Mouse (Mus musculus) liver, postnatal 0 days (tissue): Measurements from ENCODE around the gene Acot13.

Experiments
- CTCF ChIP-seq: sonication (generic); IDR thresholded peaks from 2 replicates; pipeline ENCODE4 v1.5.1; 2016; ENCODE audit warnings: antibody characterized with exemption, low read depth
- EP300 ChIP-seq: IDR thresholded peaks from 2 replicates; pipeline ENCODE4 v1.6.1; 2016; ENCODE audit warnings: antibody characterized with exemption, low read depth, mild to moderate bottlenecking

- TF ChIP-seq EP300 (no peak), CTCF (no peak)
Observed at GRCm38 (mm10) chr13:24844983-24845955, 13.9 kb upstream of the Acot13 start, which contains the start of gene D130043K22Rik.
